Mouse (Mus musculus): ENCODE data around the gene Irx2. TPM values are rescaled to one million over a fixed set of nuclear protein-coding genes. Genes with fewer than 3 reads are reported as not detected.

Gene Irx2
- total RNA-seq, 4 experiments from 2014 or later, result 0.35 to 2.2 (median 1.0) TPM

GRCm38 (mm10) chr13:72637536-72637935 lies 8.9 kb downstream of the Irx2 start:
- no peak for DNase-seq

- no peak for DNase-seq
Observed at GRCm38 (mm10) chr13:72638401-72639130, 9.9 kb downstream of the Irx2 start.

- no peak for DNase-seq
Observed at GRCm38 (mm10) chr13:72639441-72640130, 11.0 kb downstream of the Irx2 start.

- DNase-seq, result no peak
Observed at GRCm38 (mm10) chr13:72640131-72640521, 11.5 kb downstream of the Irx2 start.

GRCm38 (mm10) chr13:72656447-72656846 lies 27.8 kb downstream of the Irx2 start:
- no peak for DNase-seq

GRCm38 (mm10) chr13:72675826-72676225 lies 47.2 kb downstream of the Irx2 start:
- no peak for DNase-seq

Measured in adrenal gland, adult 8-10 months (tissue).